Mouse (Mus musculus): ENCODE results near the gene Elovl7. TPM values are rescaled to one million over a fixed set of nuclear protein-coding genes. Genes with fewer than 3 reads are reported as not detected.
A peak's percentile ranks its signal among the peaks of the same experiment; 100 is the strongest.

Elovl7 gene
- polyA plus RNA-seq (2017; shearing (Covaris generic)), result under 1 TPM in 1 of 2 experiments, not detected in 1; 0.15 TPM

DNA sequence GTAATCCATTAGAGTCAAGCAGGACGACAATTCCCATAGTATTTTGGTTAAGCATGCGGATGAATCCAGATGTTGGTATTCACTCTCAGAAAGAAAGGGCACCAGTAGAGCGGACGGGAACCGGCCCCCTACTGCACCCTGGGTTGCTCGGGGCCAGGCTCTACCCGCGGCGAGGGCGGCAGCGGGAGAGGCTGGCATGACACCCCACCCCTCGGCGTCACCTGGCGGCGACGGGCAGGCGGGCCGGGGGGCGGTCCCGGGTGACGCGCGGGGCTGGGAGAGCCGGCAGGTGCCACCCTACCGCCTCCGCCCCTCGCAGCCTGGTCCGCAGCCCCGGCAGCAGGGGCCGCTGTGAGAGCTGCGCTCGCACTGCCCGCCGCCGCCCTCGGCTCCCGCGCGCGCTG lies at the start of gene Elovl7:
TSS of gene Elovl7 (plus strand) at position 324 of the 404 bp plus-strand sequence.
- ATAC-seq, result peak; percentile 91

DNA sequence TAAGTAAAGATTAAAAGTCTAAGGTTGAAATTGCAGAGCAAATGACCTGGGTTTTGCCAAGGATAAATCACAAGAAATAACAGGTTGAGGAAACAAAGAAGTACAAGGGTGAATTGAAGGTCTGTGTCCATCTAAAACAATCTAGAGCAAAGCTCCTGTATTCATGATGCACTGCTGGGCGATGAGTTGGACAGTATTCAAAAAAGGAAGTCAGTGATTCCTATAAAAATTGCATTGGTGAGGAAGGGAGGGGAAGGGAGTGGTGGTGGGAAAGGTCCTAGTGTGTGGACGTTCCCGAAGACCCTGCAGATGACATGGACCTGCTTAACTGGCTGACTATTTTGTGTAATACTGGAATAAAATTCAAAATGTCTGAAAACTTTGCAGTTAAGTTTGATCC lies 49.6 kb upstream of the Elovl7 start:
- ATAC-seq, result no peak

DNA sequence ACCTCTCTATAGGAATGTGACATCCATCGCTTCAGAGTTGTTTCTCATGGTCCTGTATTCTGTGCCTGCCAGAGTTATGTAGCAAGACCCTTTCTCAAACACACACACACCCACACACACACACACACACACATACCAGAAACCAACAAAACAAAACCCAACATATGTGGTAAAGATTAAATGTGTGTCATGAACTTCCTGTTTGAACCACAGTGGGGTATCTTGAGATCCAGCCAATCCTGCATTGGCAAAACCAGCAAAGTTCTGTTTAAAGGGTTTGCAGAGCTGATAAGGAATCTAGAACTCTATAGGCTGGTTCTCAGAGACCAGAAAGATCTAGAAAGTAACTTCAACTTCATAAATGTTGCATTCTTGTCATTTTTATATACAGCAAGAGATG lies 44.2 kb upstream of the Elovl7 start:
- peak; percentile 66 for ATAC-seq

DNA sequence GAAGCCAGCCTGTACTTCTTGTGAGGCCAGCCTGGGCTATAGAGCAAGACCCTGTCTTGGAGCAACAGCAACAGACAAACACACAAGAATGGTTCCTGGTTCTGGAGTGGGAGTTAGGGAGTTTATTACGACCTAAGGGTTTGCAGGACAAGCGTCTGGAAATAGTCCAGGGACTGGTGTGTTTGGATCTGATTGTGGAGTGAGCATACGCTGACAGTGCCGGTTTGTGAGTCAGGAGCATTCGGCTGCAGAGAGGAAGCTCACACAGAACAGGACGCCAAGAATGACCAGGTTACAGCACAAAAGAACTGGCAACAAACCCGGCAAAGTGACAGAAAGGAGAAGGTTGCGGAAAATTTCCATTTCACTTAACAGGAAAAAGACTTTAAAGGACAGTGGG lies 43.7 kb upstream of the Elovl7 start:
- no peak for ATAC-seq

DNA sequence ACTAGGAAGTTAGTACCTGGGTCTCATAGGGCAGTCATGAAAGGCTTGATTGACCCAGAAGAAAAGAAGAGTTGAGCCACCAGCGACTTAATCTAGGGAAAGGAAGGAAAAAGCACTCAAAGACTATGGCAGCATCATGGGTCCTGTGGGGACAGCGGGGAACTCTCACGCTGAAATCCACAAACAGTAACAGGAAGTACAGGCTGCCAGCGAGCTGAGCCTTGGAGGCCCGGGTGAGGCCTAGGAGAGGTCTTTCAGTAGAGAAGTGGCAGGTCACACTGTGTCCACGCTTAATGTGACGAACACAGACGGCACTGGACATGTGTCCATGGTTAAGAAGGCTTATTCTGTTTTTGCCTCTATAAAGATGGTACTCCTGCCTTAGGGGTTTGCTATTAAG lies 34.6 kb upstream of the Elovl7 start:
- ATAC-seq, result no peak

DNA sequence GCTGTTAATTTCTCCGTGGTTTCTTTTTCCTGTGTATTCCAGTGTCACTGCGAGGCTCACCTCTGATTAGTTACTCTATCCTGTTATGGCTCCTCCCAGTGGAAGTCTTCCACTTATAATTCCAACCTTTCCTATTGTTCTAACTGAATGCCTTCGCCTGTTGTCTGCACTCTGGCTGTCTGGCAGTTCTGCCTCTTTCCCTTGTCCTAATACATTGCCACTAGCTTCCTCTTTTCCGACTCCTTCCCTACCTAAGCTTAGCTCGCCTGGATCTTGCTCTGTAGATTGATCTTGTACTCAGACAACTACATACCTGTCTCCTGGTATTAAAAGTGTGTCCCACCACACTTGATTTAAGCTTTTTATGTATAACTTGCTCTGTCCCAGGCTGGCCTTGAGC lies 33.4 kb upstream of the Elovl7 start:
- no peak for ATAC-seq

DNA sequence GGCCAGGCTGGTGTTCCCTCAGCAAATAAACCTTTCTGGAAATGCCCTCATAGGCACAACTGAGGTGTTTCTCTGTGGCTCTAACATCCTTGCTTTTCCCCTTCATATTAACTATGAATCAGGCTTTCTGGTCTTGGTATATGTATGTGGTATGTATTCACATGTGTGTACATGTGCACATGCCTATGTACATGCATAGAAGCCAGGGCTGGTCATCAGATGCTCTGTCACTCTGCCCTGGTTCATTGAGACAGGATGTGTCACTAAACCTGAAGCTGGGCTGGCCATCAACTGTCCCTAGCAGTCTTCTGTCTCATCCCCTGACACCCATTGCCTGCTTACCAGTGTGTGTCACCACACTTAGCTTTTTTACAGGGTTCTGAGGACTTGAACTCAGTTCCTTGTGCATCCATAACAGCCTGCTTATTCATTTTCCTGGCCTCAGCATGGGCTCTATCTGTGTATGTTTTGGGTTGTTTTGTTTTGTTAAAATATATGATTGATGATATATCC lies 29.4 kb upstream of the Elovl7 start:
- ATAC-seq, result no peak

DNA sequence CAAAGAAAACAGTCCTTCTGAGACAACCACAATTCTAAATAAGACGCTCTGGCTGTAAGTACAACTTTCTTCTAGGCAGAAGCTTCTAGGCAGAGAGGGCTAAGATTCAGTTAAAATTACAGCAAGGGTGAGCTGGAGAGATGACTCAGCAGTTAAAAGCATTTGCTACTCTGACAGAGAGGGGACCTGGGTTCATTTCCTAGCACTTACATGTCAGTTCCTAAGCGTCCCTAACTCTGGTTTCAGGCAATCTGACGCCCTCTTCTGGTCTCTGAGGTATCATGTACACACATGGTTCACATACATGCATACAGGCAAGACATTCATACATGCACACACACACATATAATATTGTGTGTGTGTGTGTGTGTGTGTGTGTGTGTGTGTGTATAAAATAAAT lies 28.7 kb upstream of the Elovl7 start:
- no peak for ATAC-seq

DNA sequence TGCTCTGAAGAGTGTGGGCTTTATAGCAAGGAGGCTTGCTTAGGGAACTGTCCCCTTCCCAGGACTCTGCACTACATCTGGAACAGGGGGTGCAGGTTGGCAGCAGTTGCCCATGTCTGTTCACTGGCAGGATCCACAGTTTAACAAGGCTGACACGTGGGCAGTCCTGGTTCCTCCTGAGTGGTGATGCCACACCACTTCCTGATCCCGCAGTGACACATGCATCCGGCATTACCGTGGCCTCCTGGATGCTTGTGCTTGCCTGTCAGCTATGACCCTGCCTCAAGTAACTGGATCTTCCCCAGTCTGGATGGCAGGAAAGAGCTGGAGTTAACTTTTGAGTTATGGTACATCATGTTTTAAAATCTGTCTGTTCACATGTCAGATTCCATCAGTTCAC lies 26.2 kb upstream of the Elovl7 start:
- no peak for ATAC-seq

DNA sequence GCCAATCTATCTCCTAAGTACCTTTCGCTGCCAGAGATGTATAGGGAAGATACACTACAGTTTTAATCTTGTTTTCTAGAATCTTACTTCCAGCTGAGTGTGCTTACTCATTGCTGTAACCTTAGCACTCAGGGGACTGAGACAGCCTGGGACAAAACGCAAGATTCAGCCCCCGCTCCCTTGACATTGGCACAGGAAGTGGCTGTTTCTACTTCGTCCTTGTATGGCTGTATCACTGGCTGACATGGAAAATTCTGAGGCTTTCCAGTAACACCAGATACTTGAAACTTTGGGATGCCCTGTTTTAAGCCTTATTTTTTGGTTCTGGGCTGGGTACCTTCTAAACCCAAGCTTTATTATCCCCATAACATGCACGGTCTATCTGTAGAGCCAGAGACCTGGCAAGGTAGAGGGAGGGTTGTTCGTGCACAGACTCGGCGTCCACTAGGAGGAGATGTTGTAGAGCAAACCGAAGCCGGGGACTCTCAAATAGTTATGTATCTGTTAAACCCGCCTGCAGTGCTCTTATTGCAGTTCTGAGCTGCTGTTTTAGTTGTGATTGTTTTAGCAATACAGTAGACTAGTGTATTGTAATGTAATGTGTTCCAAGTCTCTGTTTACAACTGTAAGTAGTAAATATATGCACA lies 23.0 kb upstream of the Elovl7 start:
- peak; percentile 87 for ATAC-seq

DNA sequence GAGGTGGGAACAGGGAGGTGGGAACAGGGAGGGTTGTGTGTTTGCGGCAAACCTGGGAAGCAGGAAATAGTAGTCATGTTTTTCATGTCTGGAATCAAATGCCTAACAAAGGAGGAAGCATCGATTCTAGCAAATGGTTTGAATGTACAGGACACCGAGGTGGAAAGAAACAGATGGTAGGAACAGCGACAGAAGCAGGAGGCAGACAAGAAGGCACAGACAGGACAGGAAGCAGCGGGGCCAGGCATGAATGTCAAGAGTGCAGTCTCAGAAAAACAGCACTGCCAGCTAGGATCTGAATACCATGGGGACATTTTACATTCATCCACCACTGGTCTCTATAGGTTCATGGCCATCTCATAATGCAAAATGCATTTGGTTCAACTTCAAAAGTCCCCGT lies 18.7 kb upstream of the Elovl7 start:
- ATAC-seq, result no peak

DNA sequence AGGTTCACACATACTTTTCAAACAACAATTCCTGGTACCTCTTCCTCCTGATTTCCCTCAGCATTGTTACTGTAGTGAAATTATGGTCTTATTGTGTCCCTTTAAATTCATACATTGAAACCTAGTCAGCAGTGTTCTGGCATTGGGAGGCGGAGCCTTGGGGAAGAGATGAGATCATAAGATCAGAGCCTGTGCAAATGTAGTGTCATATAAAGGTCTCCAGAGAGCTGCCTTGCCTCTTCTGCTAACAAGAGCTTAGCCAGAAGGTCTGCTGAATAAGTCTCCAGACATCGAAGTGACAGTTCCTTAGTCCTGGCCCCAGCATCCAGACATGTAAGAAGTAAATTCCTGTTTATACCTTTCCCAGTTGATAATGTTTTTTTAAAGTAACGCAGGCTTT lies 9.3 kb upstream of the Elovl7 start:
- ATAC-seq, result no peak

DNA sequence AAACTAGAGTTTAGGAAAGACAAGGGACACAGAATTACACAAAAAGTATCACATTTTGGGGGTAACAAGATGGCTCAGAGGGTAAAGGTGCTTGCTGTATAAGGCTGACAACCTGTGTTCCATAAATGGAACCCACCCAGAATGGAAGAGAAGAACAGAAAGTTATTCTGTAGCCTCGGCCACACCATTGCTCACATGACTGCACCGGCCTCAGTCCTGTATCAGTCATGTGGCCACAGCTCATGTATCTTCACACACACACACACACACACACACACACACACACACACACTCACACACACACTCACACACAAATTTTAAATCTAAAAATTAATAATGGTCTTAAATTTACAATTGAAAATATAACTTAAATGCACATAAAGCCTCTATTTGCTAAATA lies 6.8 kb upstream of the Elovl7 start:
- no peak for ATAC-seq

DNA sequence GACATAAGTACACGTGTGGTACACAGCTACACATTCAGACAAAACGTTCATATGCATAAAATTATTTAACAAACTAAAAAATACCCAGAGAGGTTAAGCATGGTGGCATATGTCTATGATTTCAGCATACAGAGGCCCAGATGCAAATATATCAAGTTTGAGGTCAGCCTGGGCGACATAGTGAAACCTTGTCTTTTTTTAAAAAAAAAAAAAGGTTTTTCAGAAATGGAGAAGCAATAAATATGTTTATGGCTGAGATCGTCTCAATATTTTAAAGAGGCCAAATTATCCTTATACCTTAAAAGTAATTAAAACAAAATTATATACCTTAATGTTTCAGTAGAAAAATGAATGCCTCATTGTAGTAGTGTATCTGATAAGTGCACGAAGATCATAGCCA lies 6.1 kb upstream of the Elovl7 start:
- ATAC-seq, result no peak

DNA sequence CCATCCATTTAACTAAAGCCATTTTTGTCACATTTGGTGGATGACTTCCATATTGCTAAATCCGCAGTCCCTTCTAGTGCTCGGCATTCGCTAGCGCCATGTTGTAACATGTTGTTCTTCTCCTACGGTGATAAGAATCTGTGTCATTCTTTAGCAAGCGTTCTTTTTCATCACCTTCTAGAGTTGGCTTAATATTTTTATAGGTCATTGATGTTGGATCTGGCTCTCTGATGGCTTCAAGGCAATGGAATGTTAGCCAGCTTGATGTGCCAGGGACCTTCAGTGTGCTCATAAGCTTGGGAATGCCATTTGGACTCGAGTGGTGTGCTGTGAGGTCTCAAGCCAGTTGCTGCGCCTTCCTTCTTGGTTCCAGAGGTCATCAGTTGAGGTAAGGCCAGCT lies 3.2 kb upstream of the Elovl7 start:
- ATAC-seq, result no peak

DNA sequence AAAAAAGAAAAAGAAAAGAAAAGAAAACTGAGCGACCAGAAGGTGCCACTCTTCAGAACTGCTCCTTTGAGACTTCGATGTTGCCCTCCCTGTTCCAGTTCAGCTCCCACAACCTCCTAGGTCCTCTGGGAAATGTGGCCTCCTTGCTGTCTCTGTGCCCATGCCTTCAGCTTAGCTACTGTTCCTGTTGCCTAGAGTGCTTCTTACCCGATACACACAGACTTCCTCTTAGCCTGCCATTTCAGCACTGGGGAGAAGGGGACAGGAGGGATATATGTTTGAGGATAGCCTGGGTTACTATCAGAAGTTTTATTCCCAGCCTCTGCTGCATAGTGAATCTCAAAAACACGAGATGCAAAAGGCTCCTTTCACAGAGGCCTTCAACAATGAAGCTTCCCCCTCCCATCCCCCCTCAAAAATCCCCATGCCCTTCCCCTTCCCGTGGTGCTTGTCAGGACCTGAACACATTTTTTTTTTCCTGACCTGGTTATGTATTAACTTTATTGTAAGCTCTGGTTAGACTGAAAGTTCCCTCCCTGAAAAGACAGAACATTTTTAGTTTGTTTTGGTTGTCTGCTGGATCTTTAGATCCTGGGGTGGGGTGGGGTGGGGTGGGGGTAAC lies 1.7 kb upstream of the Elovl7 start:
- no peak for ATAC-seq

DNA sequence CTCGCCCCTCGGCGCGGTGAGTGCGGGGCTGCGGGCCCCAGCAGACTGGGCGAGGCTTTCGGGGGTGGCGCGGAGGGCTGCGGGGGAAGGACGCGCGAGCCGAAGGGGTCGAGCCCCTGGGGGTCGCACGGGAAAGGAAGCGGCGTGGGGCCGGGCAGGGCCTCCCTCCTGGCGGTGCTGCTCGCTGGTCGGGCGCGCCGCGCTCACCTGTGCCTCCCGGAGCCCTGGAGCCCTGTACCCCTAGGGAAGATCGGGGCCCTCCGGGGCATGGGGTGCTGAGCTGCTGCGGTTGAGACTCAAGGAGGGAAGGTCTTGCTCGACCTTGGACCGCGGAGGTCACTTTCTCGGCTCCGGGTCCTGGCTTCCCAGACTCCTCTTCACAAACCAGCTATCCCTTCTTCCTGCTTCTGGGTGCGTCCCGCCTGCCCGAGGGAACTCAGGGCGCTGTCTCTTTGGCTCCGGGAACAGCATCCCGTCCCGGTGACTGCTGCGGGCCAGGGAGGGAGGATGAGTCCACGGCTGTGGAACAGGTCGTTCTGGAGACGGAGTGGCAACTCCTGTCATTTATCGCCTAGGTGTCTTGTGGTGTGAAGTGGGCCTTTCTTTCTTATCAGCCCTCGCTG lies 392 bp downstream of the Elovl7 start:
- ATAC-seq, result peak; percentile 33

DNA sequence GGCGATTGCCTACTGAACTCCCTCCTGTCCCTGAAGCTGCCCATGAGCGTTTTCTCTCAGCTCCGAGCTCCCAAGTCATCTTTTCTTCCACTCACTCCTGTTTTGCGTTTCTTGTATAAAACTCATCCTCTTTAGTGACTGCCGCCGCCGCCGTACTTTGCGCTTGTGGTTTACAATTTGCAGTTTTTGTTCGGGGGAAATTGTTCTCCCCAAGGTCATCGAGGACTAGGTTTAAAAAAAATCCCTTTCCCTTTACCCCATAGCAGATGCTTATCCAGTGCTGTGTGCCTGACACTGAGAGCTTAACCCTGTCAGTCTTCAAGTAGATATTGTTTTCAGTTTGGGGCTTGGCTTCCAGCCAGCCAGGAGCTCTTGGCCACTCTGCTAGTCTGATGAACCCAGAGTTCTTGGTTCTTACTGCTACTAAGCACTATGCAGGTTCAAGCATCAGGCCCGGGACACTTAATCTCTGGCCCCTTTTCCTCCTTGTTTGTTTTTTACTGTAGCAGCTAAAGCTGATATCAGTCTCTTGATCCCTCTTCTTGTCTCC lies 1.1 kb downstream of the Elovl7 start:
- peak; percentile 4 for ATAC-seq

DNA sequence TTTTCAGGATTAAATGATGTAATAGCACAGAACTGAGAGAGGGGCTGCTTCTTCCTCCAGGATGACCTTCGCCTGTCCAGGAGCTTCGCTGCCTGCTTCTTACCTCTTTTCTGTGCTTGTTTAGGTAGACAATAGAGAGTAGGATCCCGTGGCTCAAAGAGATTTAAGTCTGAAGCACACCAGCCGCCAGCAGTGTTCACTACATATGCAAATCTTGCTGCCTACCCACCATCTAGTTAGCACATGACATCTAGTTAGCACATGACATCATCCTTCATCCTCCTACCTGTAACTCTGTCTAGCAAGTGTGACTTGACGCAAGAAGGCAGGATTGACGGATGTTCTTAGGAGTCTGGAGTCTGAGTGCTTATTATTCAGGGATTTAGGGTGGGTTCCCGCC lies 5.6 kb downstream of the Elovl7 start:
- ATAC-seq, result no peak

DNA sequence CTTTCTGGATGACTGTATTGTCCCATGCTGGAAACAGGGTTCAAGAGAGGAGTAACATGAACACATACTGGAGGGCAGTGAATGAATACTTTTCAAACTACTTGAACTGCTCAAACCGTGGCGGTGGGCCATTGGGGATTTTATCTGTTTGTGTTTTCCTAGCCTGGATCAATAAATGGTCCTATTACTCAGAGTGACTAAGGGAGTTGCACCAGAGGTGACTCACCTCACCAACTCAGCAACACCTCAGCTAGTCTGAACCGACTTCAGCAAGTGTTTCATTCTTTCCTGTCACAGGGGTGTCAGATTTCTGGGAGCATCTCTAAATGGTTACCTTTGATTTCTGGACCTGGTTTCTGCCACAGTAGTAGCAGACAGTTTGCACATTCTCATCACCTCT lies 15.0 kb downstream of the Elovl7 start:
- ATAC-seq, result no peak

DNA sequence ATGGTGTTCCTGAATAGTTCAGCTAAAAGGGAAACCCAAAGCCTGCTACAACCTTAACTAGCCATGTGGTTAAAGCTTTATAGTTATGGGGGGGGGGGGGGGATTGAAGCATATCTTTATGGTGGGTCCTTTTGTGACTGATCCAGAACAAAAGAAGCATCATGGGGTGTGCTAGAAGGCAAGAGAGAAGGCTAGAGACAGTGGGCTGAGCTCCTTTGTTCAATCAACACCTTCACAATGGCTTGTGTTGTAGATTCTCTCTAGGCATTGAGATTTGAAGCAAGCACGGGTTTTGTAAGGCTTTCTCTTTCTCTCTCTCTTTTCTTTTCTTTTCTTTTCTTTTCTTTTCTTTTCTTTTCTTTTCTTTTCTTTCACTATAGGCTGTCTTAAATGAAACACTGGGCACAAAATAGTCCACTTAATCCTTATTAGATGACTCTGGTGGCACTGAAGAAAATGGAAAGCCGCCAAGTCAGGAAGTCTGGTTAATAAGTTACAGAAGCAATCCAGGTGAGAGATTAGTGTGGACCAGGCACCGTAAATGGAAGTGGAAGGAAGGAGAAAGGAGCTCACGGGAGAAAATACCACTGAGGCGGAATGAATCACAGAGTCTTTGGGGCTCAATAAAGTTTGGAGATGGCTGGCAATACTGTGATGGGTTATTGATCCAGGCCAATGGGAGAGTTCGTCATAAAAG lies 15.6 kb downstream of the Elovl7 start:
- no peak for ATAC-seq

DNA sequence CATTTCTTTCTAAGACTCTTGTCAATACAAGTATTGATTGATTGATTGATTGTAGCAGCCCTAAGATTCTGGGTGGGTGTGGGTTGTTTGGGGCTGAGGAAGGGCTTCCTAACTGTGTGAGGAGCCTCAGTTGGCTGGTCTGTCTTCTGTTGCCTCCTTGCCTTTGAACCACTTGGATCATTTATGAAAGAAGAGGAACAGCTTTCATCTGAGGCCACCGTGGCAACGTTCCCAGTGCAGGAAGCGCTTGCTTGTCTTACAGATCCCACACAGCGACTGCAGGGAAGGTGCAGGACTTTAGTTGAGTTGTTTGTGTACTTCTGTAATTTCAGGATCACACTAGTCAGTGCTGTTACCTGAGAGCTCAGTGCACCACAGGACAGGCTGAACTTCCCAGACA lies 25.8 kb downstream of the Elovl7 start:
- no peak for ATAC-seq

DNA sequence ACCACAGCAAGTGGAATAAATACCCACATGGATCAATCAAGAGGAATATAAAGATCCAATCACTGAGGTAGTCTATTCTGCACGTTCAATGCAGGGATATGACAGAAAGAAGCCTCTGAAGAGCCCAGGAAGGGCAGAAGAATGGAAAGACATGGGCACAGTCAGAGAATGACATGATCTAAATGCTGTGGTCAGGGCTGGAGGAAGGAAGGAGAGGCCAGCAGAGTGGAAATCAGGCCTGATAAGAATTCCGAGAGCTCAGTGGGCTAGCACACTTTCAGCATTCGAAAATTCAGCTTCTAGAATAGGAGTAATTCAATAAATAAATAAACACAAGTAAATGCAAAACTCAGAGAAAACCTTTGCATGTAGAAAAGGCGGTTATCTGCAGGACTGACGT lies 27.5 kb downstream of the Elovl7 start:
- ATAC-seq, result no peak
